ENCODE assay signal across 28 mouse cellular contexts in genomic region chr16:56006798-56007197, GRCm38 (mm10). TPM values are rescaled to one million over a fixed set of nuclear protein-coding genes. Genes with fewer than 3 reads are reported as not detected.
DNase-seq lines count a peak whose midpoint lies in the region; ATAC-seq lines count a peak whose summit lies in the region.
"Had no signal": no experiment of that assay in that cellular context is flagged by ENCODE, and none has a peak within 500 bp of the region (broad histone marks: within the 10 kb centered on the region; RNA-seq: fewer than 3 reads in every experiment).

No protein-coding gene starts in this region.

- no peak overlapping the region for H3K4me3 ChIP-seq in heart, embryonic 11.5 days (ENCODE audit: low read depth, low read length)
- H3K4me3 ChIP-seq: embryonic facial prominence, embryonic 10.5 days; embryonic facial prominence, embryonic 13.5 days; erythroblast, embryonic 14.5 days; forebrain, embryonic 12.5 days; forebrain, embryonic 15.5 days; heart, adult 2 months; heart, embryonic 10.5 days; hindbrain, embryonic 12.5 days; hindbrain, embryonic 15.5 days had no signal

- H3K27me3 ChIP-seq in heart, embryonic 11.5 days (ENCODE audit: control insufficient read depth, insufficient read depth, low read length): no peaks in the 10 kb centered on the region
- H3K27me3 ChIP-seq: CH12.LX; embryonic facial prominence, embryonic 13.5 days; forebrain, embryonic 12.5 days; forebrain, embryonic 15.5 days; hindbrain, embryonic 12.5 days; hindbrain, embryonic 15.5 days; Patski had no signal

- H3K4me2 ChIP-seq in heart, embryonic 11.5 days: no peak overlapping the region
- H3K4me2 ChIP-seq: embryonic facial prominence, embryonic 13.5 days; forebrain, embryonic 12.5 days; forebrain, embryonic 15.5 days; hindbrain, embryonic 12.5 days; hindbrain, embryonic 15.5 days had no signal

- WGBS in heart, embryonic 11.5 days (ENCODE audit: insufficient replicate concordance): 90% methylated on average over 11 of the region's 11 CpGs

- no peaks in the 10 kb centered on the region for H3K4me1 ChIP-seq in heart, embryonic 11.5 days (ENCODE audit: control insufficient read depth, insufficient read depth, low read length)
- H3K4me1 ChIP-seq: embryonic facial prominence, embryonic 10.5 days; embryonic facial prominence, embryonic 13.5 days; forebrain, embryonic 12.5 days; forebrain, embryonic 15.5 days; heart, embryonic 10.5 days; hindbrain, embryonic 12.5 days; hindbrain, embryonic 15.5 days had no signal

- peak; percentile 17 to 31 for DNase-seq in frontal cortex, postnatal 36 days (ENCODE audit: low spot score in 2 of 2)
- no peak for DNase-seq in frontal cortex, postnatal 14 days (ENCODE audit: low spot score in 2 of 2)
- peak; percentile 15 to 22 for DNase-seq in left cerebral cortex, postnatal 36 days (ENCODE audit: low spot score in 2 of 2)
- DNase-seq in left cerebral cortex, adult 11 months (ENCODE audit: low spot score): no peak
- peak; percentile 45 for DNase-seq in brain, adult 2 months (ENCODE audit: low read depth, low spot score)
- peak; percentile 17 for DNase-seq in telencephalon, adult 2 months (ENCODE audit: low read depth, low spot score)
- DNase-seq: adrenal gland, postnatal 10 days; B cell, adult 2 months; cerebellum, adult 11 months; cerebellum, adult 2 months; cerebellum, adult 9-11 months; cerebellum, postnatal 25 days; embryo, embryonic 11 days; gastrocnemius, postnatal 10 days; gastrocnemius, postnatal 36 days had no signal

- no peaks in the 10 kb centered on the region for H3K9me3 ChIP-seq in heart, embryonic 11.5 days (replicated peaks; ENCODE audit: control insufficient read depth, low read length)
- H3K9me3 ChIP-seq: embryonic facial prominence, embryonic 10.5 days; embryonic facial prominence, embryonic 13.5 days; forebrain, embryonic 12.5 days; forebrain, embryonic 15.5 days; G1E; heart, embryonic 10.5 days; hindbrain, embryonic 12.5 days; hindbrain, embryonic 15.5 days had no signal

- intact Hi-C loops in left cerebral cortex, postnatal 36 days (cut with DNase I): loop anchor here (2.0 kb wide), 1 partner anchor 32 kb away; no protein-coding TSS in a partner anchor

- no peak overlapping the region for H3K9ac ChIP-seq in heart, embryonic 11.5 days (ENCODE audit: low read depth, low read length)
- H3K9ac ChIP-seq: embryonic facial prominence, embryonic 13.5 days; forebrain, embryonic 12.5 days; forebrain, embryonic 15.5 days; hindbrain, embryonic 12.5 days; hindbrain, embryonic 15.5 days had no signal

- H3K36me3 ChIP-seq in heart, embryonic 11.5 days (ENCODE audit: control insufficient read depth, insufficient read depth, low read length): peaks cover 14% of the 10 kb centered on the region; the same call in 1 of the 2 replicates

- no peak overlapping the region for H3K27ac ChIP-seq in heart, embryonic 11.5 days (ENCODE audit: low read depth, low read length)
- H3K27ac ChIP-seq: embryonic facial prominence, embryonic 10.5 days; embryonic facial prominence, embryonic 13.5 days; forebrain, embryonic 12.5 days; forebrain, embryonic 15.5 days; heart, adult 2 months; heart, embryonic 10.5 days; hindbrain, embryonic 12.5 days; hindbrain, embryonic 15.5 days had no signal

- ATAC-seq in heart, embryonic 11.5 days (replicated peaks; ENCODE audit: insufficient number of reproducible peaks, low FRiP score, low TSS enrichment): no peak
- ATAC-seq: forebrain, embryonic 15.5 days; Patski had no signal

RNA-seq across cellular contexts. Expression of gene Pcnp, which starts 22.7 kb away (rescaled TPM):
- total RNA-seq in left cerebral cortex, postnatal 36 days (2021): 100 to 1,000 TPM; 164 to 168 TPM
- polyA plus RNA-seq in heart, embryonic 11.5 days (2014; fragmentation: Nextera tagmentation; extraction: Ambion mirVana): 172 and 199 TPM in 2 replicates

RNA-seq across cellular contexts. Expression of gene Trmt10c, which starts 30.8 kb away (rescaled TPM):
- total RNA-seq in left cerebral cortex, postnatal 36 days (2021): 10 to 100 TPM in 1 of 2 experiments, 1 to 10 TPM in 1; 8.5 to 10.9 TPM
- 23.6 and 24.5 TPM in 2 replicates for polyA plus RNA-seq in heart, embryonic 11.5 days (2014; fragmentation: Nextera tagmentation; extraction: Ambion mirVana)

RNA-seq across cellular contexts. Expression of gene Zbtb11, which starts 33.1 kb away (rescaled TPM):
- total RNA-seq in left cerebral cortex, postnatal 36 days (2021): 10 to 100 TPM; 41.7 to 49.3 TPM
- 13.3 and 13.8 TPM in 2 replicates for polyA plus RNA-seq in heart, embryonic 11.5 days (2014; fragmentation: Nextera tagmentation; extraction: Ambion mirVana)

RNA-seq across cellular contexts. Expression of gene Rpl24, which starts 40.7 kb away (rescaled TPM):
- total RNA-seq in left cerebral cortex, postnatal 36 days (2021): 100 to 1,000 TPM; 384 to 396 TPM
- polyA plus RNA-seq in heart, embryonic 11.5 days (2014; fragmentation: Nextera tagmentation; extraction: Ambion mirVana): 617 and 672 TPM in 2 replicates

RNA-seq across cellular contexts. Expression of gene Senp7, which starts 41.3 kb away (rescaled TPM):
- 10 to 100 TPM; 33.1 to 48.4 TPM for total RNA-seq in left cerebral cortex, postnatal 36 days (2021)
- polyA plus RNA-seq in heart, embryonic 11.5 days (2014; fragmentation: Nextera tagmentation; extraction: Ambion mirVana): 24.6 and 24.8 TPM in 2 replicates

Comparison
In these comparisons a context has a peak if more than half of its experiments do, and no peak if none do; other contexts are left out.
1. DNase-seq: peak in frontal cortex, postnatal 36 days (2 of 2), left cerebral cortex, postnatal 36 days (2 of 2), brain, adult 2 months (single experiment) and telencephalon, adult 2 months (single experiment); none in frontal cortex, postnatal 14 days (0 of 2) and left cerebral cortex, adult 11 months (single experiment).